Mouse (Mus musculus): ENCODE data around the gene Shank3. TPM values are rescaled to one million over a fixed set of nuclear protein-coding genes. Genes with fewer than 3 reads are reported as not detected.
A peak's percentile ranks its signal among the peaks of the same experiment; 100 is the strongest.

The Shank3 gene
- total RNA-seq, 2 experiments from 2014 or later, result 78.7 to 83.9 TPM

GRCm38 (mm10) chr15:89547824-89548601 is 48.6 kb downstream of the Shank3 start:
- intact Hi-C loops (cut with DNase I), result no loop called here
- peak in 1 of 2 experiments; percentile 41 for DNase-seq

GRCm38 (mm10) chr15:89548837-89549236 is 49.4 kb downstream of the Shank3 start:
- intact Hi-C loops (cut with DNase I), result no loop called here
- DNase-seq, result peak in 1 of 2 experiments; percentile 31

GRCm38 (mm10) chr15:89550506-89550905 is 51.1 kb downstream of the Shank3 start:
- DNase-seq, result no peak
- intact Hi-C loops (cut with DNase I), result no loop called here

GRCm38 (mm10) chr15:89551733-89552132 is 52.3 kb downstream of the Shank3 start:
- DNase-seq, result no peak
- intact Hi-C loops (cut with DNase I), result no loop called here

- intact Hi-C loops (cut with DNase I), result no loop called here
Measured at GRCm38 (mm10) chr15:89555591-89555990, 56.2 kb downstream of the Shank3 start.

GRCm38 (mm10) chr15:89556401-89557178 is 57.2 kb downstream of the Shank3 start:
- DNase-seq, result no peak
- intact Hi-C loops (cut with DNase I), result no loop called here

More at GRCm38 (mm10) chr15:89555591-89555990, 56.2 kb downstream of the Shank3 start:
- DNase-seq, result no peak

GRCm38 (mm10) chr15:89557179-89557995 is 58.0 kb downstream of the Shank3 start:
- DNase-seq, result no peak
- intact Hi-C loops (cut with DNase I), result no loop called here

- DNase-seq, result no peak
- intact Hi-C loops (cut with DNase I), result no loop called here
Measured at GRCm38 (mm10) chr15:89557996-89558390, 58.6 kb downstream of the Shank3 start.

GRCm38 (mm10) chr15:89559202-89559731 is 59.8 kb downstream of the Shank3 start:
- DNase-seq, result no peak
- intact Hi-C loops (cut with DNase I), result no loop called here

GRCm38 (mm10) chr15:89568114-89568513 is 68.7 kb downstream of the Shank3 start, which contains the start of gene Acr:
Gene Acr (plus strand): TSS chr15:89568326.
- intact Hi-C loops (cut with DNase I), result no loop called here
- no peak for DNase-seq

GRCm38 (mm10) chr15:89572147-89572546 is 72.7 kb downstream of the Shank3 start:
- intact Hi-C loops (cut with DNase I), result no loop called here
- no peak for DNase-seq

GRCm38 (mm10) chr15:89582494-89582893 is 83.1 kb downstream of the Shank3 start:
- intact Hi-C loops (cut with DNase I), result no loop called here
- DNase-seq, result no peak

GRCm38 (mm10) chr15:89585101-89585500 is 85.7 kb downstream of the Shank3 start:
- DNase-seq, result peak; percentile 15 to 32

GRCm38 (mm10) chr15:89585631-89586030 is 86.2 kb downstream of the Shank3 start:
- DNase-seq, result no peak
- intact Hi-C loops (cut with DNase I), result loop anchor here (5.0 kb wide), 1 partner anchor 213 kb away; the partner anchor contains the start of gene Sco2

More at GRCm38 (mm10) chr15:89585101-89585500, 85.7 kb downstream of the Shank3 start:
- intact Hi-C loops (cut with DNase I), result loop anchor here (5.0 kb wide), 1 partner anchor 213 kb away; the partner anchor contains the start of gene Sco2

GRCm38 (mm10) chr15:89589146-89589545 is 89.7 kb downstream of the Shank3 start:
- no peak for DNase-seq
- intact Hi-C loops (cut with DNase I), result loop anchor here (5.0 kb wide), 1 partner anchor 217 kb away; the partner anchor contains the start of gene Sco2

- no peak for DNase-seq
- intact Hi-C loops (cut with DNase I), result no loop called here
Measured at GRCm38 (mm10) chr15:89591317-89591716, 91.9 kb downstream of the Shank3 start.

- peak; percentile 91 to 94 for DNase-seq
- intact Hi-C loops (cut with DNase I), result no loop called here
Measured at GRCm38 (mm10) chr15:89591723-89592455, 92.5 kb downstream of the Shank3 start, which contains the start of gene Rabl2. Gene Rabl2 (minus strand): TSS chr15:89591923.

- DNase-seq, result no peak
- intact Hi-C loops (cut with DNase I), result no loop called here
Measured at GRCm38 (mm10) chr15:89592548-89592947, 93.1 kb downstream of the Shank3 start.

Data from heart, postnatal 14 days (tissue).